Mouse (Mus musculus): ENCODE results near the gene Cyp24a1. TPM values are rescaled to one million over a fixed set of nuclear protein-coding genes. Genes with fewer than 3 reads are reported as not detected.

Gene Cyp24a1
- total RNA-seq (2015; ENCODE audit: low replicate concordance) (not detected in 2 replicates), total RNA-seq (2017; ENCODE audit: low replicate concordance) (not detected in 2 replicates)

DNA sequence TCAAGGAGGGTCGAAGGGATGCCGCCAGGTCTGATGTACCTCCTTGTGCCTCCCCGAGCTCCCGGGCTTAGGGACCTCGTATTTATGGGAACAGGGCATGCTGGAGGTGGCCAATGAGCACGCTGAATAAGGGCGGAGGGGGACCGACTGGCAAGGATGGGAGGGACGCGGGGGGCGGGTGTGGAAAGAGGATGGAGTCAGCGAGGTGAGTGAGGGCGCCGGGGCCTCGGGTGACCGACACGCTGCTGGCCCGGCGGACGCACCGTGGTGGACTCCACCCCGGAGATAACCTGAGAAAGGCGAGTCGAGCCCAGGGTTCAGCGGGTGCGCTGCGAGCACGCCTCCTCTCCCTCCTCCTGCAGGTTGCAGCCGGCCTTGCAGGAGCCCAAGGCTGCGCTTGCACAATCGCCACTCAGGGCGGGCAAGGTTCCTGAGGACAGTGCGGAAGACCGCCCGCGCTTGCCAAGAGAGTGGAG is at the start of gene Cyp24a1:
Gene Cyp24a1, minus strand, starts transcription at position 55 of the 476 bp plus-strand sequence.
- no peak for ATAC-seq (replicated peaks; ENCODE audit: low FRiP score, poor library complexity, severe bottlenecking)

GRCm38 (mm10) chr2:170545745-170546144 is 48.8 kb upstream of the Cyp24a1 start:
- ATAC-seq (replicated peaks; ENCODE audit: low FRiP score, poor library complexity, severe bottlenecking), result no peak

GRCm38 (mm10) chr2:170544950-170545349 is 48.0 kb upstream of the Cyp24a1 start:
- no peak for ATAC-seq (replicated peaks; ENCODE audit: low FRiP score, poor library complexity, severe bottlenecking)

- ATAC-seq (replicated peaks; ENCODE audit: low FRiP score, poor library complexity, severe bottlenecking), result no peak
Measured at GRCm38 (mm10) chr2:170544159-170544558, 47.2 kb upstream of the Cyp24a1 start.

DNA sequence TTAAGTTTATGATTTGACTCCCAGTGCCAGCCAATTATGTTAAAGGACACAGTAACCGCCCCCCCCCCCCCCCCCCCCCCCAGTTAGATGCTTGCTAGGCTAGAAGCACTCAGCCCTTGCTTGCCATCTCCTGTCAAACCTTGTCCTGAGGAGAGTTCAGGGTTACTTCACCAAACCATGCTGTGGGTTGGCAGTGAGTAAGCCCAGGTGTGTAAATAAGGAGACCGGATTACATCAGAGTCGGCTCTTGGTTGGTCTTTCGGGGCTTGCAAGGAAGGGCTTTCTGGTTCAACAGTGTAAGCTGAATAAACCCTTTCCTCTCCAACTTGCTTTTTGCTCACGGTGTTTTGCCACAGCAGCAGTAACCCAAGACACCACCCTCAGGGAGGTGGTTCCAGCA is 46.7 kb upstream of the Cyp24a1 start:
- no peak for ATAC-seq (replicated peaks; ENCODE audit: low FRiP score, poor library complexity, severe bottlenecking)

DNA sequence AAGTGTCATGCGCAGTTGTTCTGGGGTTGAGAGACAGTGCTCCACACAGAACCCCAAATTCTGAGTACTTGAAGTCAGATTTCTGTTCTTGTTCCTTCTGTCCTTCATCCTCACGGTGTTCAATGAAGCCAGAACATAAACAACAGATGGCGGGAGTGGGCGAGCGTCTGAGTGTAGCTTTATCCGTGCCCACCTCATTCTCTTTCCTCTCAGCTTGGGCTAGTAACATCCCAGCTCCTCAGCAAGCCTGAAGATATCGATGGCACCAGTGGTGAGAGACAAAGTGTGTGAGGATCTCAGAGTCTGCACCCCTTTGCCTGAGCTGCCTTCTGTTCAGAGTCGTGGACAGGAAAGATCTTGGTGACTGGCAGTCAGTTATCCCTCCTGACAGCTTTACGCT is 42.3 kb upstream of the Cyp24a1 start:
- no peak for ATAC-seq (replicated peaks; ENCODE audit: low FRiP score, poor library complexity, severe bottlenecking)

DNA sequence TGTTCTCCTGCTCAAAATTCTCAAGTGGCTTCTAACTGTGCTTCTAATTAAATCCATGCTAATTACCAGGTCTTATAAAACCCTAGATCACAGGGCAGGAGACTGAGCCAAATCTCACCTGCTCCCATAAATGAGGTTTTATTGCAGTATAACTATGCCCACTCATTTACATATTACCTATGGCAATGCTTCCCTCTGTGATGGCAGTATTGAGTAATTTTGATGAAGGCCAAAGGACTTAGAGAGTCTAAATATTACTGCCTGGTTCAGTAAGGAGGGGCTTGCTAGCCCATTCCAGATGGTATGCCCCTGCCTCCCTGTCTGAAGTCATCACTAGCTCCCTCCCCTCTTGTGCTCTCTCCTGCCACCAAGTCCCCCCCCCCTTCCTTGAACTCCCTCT is 38.9 kb upstream of the Cyp24a1 start:
- ATAC-seq (replicated peaks; ENCODE audit: low FRiP score, poor library complexity, severe bottlenecking), result no peak

DNA sequence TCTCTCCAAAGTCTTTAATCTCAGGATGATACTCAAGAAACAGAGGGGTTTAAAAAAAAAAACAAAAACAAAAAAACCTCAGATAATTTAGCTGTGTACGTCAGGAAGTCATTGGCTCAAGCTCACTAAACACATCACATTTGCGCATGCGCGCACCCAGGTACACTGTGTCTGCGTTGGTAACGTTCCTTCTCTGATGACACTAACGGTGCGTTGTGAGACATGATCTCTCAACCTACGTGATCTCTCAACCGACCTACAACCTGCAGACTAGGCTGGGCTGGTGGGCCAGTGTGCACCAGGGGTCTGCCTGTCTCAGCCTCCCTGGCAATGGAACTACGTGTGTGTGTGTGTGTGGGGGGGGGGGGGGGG is 37.8 kb upstream of the Cyp24a1 start:
- ATAC-seq (replicated peaks; ENCODE audit: low FRiP score, poor library complexity, severe bottlenecking), result no peak

GRCm38 (mm10) chr2:170534116-170534802 is 37.3 kb upstream of the Cyp24a1 start:
- no peak for ATAC-seq (replicated peaks; ENCODE audit: low FRiP score, poor library complexity, severe bottlenecking)

GRCm38 (mm10) chr2:170530256-170530655 is 33.3 kb upstream of the Cyp24a1 start:
- no peak for ATAC-seq (replicated peaks; ENCODE audit: low FRiP score, poor library complexity, severe bottlenecking)

DNA sequence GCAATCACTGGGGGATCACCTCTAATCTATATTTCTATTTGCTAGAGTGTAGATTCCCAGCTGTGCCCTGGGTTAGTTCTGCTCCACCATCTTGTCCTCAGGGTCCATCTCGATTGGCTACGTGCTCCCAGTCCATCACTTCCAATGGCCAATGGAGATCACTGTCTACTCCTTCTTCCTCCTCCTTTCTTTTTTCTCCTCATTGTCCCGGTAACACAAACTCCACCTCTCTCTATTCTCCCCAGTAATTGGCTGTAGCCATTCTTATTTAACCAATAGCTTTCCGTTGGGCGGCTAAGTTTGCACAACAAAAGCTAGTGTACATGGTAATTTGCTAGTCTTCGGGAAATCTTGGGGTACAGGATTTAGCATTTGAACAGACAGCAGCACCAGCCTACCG is 32.8 kb upstream of the Cyp24a1 start:
- no peak for ATAC-seq (replicated peaks; ENCODE audit: low FRiP score, poor library complexity, severe bottlenecking)

- no peak for ATAC-seq (replicated peaks; ENCODE audit: low FRiP score, poor library complexity, severe bottlenecking)
Measured at GRCm38 (mm10) chr2:170528061-170528460, 31.1 kb upstream of the Cyp24a1 start.

DNA sequence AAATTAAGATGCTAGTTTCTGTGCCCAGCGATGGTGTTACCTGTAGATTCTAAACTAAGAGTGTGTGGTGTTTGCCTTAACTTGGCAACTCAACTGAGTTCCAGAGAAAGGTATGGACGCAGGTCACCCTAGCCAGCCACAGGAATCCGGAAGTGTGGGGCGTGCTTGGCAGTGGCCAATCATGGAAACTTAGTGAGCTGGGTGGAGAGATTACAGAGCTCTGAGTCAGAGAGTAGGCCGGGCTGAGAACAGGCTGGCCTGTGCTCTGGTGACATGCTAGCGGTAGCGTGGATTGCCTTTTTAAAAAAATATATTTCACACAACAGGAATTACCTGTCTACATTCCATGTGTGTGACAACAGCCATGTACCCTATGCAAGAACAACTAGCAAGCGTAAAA is 29.6 kb upstream of the Cyp24a1 start:
- no peak for ATAC-seq (replicated peaks; ENCODE audit: low FRiP score, poor library complexity, severe bottlenecking)

DNA sequence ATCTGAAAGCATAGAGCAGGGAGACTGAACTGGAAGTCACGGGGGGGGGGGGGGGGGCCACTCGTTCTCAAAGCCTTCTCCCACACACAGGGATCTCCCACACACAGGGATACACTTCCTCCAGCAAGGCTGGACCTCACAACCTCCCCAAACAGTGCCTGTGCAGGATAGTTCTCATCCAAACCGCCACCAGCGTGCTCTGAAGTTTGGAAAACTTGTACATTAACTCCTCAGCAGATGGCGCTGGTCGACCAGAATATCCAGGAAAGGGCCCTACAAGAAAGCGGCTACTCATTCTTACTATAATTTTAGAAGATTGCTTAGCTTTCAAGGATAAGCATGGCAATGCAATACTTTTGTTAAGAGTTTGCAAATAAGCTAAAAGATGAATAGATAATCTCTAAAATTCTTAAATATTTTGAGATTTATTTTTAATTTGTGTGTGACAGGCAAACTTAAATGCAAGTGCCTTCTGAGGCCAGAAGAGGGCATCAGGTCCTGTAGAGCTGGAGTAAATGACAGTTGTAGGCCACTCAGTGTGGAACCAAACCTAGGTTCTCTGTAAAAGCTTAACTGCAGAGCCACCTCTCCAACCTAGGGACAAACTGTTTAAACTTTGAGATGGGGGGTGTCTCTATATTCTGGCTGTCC is 23.5 kb upstream of the Cyp24a1 start:
- no peak for ATAC-seq (replicated peaks; ENCODE audit: low FRiP score, poor library complexity, severe bottlenecking)

- no peak for ATAC-seq (replicated peaks; ENCODE audit: low FRiP score, poor library complexity, severe bottlenecking)
Measured at GRCm38 (mm10) chr2:170513756-170514155, 16.8 kb upstream of the Cyp24a1 start.

GRCm38 (mm10) chr2:170511073-170511891 is 14.3 kb upstream of the Cyp24a1 start:
- ATAC-seq (replicated peaks; ENCODE audit: low FRiP score, poor library complexity, severe bottlenecking), result peak; percentile 95

- peak; percentile 50; the same call in 1 of the 2 replicates for ATAC-seq (replicated peaks; ENCODE audit: low FRiP score, poor library complexity, severe bottlenecking)
Measured at GRCm38 (mm10) chr2:170508821-170509220, 11.9 kb upstream of the Cyp24a1 start.

DNA sequence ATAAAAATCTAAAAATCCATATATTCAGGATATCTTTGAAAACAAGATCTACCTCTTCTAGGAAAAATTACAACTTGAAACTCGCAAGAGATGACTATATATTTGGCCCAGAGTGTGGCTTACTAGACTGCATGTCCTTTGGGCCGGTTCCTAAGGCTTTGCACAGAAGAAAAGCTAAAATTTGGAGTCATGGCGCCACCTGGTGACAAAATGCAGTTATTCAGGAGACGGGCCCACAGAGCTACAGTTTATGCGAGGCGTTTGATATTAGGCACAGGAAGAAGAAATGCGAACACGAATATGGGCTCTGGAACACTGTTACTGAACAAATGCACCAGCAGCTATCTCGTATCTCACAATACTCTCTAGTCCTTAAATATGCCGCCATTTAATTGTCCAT is 10.8 kb upstream of the Cyp24a1 start:
- no peak for ATAC-seq (replicated peaks; ENCODE audit: low FRiP score, poor library complexity, severe bottlenecking)

DNA sequence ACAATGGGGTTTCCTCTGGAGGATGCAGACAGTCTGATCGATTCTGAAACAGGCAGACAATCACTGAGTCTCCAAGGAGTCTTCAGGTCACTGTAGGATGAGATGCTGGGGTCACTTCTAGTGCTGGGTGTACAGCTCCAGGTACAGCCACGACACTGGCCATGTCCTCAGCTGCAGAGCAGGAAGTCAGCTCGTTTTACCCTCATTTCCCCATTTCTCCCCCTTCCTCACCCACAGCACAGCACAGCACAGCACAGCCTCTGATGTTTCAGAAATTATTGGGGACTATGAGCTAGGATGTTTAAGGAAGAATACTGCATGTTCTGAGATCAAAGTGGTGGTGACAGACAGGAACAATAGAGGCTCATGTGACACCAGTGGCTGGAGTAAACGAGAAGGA is 7.0 kb upstream of the Cyp24a1 start:
- no peak for ATAC-seq (replicated peaks; ENCODE audit: low FRiP score, poor library complexity, severe bottlenecking)

GRCm38 (mm10) chr2:170503343-170503742 is 6.4 kb upstream of the Cyp24a1 start:
- ATAC-seq (replicated peaks; ENCODE audit: low FRiP score, poor library complexity, severe bottlenecking), result no peak

DNA sequence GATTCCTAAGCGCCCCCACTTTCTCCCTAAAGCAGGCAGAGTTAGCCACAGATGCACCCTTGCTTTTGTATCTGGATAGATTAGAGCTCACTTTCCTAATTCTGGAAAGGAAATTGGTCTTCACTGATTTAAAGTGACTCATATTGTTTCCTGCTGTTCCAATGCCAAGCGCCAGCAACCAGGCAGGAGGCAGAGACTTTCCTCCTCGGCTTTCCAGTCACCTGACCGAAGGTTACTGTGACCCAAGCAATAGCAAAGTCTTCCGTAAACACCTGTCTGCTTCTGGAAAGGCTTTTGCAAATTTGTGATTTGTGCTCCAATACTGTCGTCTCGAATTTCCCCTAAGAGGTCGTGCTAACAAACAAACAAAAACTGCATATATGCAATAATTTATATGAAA is 1.1 kb upstream of the Cyp24a1 start:
- ATAC-seq (replicated peaks; ENCODE audit: low FRiP score, poor library complexity, severe bottlenecking), result no peak
